Mouse (Mus musculus) kidney, adult 2 months (tissue): ENCODE measurements around the gene Igf1.

Source experiments
- CTCF ChIP-seq: fragments of 200-500 bp; conservative IDR thresholded peaks from 2 replicates; pipeline ENCODE4 v1.5.1; 2011; ENCODE audit warnings: low read depth, mild to moderate bottlenecking, control low read depth, low read length, moderate library complexity, mixed read lengths; ENCODE audit not compliant: insufficient read depth, insufficient read length
- POLR2A ChIP-seq: fragments of 200-500 bp; IDR thresholded peaks from one replicate; pipeline ENCODE4 v1.6.1; 2011; ENCODE audit warnings: low read depth, low read length, control low read depth

GRCm38 (mm10) chr10:87858939-87859338 lies 874 bp downstream of the Igf1 start:
- TF ChIP-seq POLR2A (no peak), CTCF (no peak)
